Mouse (Mus musculus): Measurements from ENCODE around the gene Man1c1. TPM values are rescaled to one million over a fixed set of nuclear protein-coding genes. Genes with fewer than 3 reads are reported as not detected.

Man1c1 gene
- polyA plus RNA-seq, 1 experiment: 6.7 TPM

GRCm38 (mm10) chr4:134666391-134666790 lies 37.7 kb downstream of the Man1c1 start:
- no peaks in the 10 kb centered on the region for H3K79me3 ChIP-seq (ENCODE audit: low read depth)
- TF ChIP-seq MYOD1 (IDR thresholded peaks at IDR 0.05; ENCODE audit: control insufficient read depth, insufficient read length, low read depth) (no peak), USF1 (IDR thresholded peaks at IDR 0.05; ENCODE audit: low read depth) (no peak), FOSL1 (IDR thresholded peaks at IDR 0.05; ENCODE audit: insufficient read depth, low read length, poor library complexity, severe bottlenecking) (no peak)
- no peak overlapping the region for H3K4me3 ChIP-seq (ENCODE audit: insufficient read depth, poor library complexity, severe bottlenecking)
- H3K79me2 ChIP-seq (ENCODE audit: control insufficient read depth, insufficient read depth): no peaks in the 10 kb centered on the region
- no peaks in the 10 kb centered on the region for H3K36me3 ChIP-seq (ENCODE audit: control insufficient read depth, insufficient read depth)
- no peak overlapping the region for H3ac ChIP-seq (ENCODE audit: control insufficient read depth, insufficient read length, low read depth)
- H3K27me3 ChIP-seq (ENCODE audit: control insufficient read depth, insufficient read depth, insufficient read length): no peaks in the 10 kb centered on the region

- TF ChIP-seq CEBPB (IDR thresholded peaks at IDR 0.05; ENCODE audit: low read depth) (no peak), CTCF (IDR thresholded peaks at IDR 0.05; ENCODE audit: control insufficient read depth, insufficient read depth, insufficient read length) (no peak), FOSL1 (IDR thresholded peaks at IDR 0.05; ENCODE audit: insufficient read depth, low read length, poor library complexity, severe bottlenecking) (no peak), USF1 (IDR thresholded peaks at IDR 0.05; ENCODE audit: low read depth) (no peak), MYOG (IDR thresholded peaks at IDR 0.05; ENCODE audit: control insufficient read depth, extremely low read depth, insufficient read length) (no peak)
- Histone ChIP-seq H3ac (ENCODE audit: control insufficient read depth, insufficient read length, low read depth) (no peak overlapping the region), H3K79me2 (ENCODE audit: control insufficient read depth, insufficient read depth) (no peaks in the 10 kb centered on the region), H3K27me3 (ENCODE audit: control insufficient read depth, insufficient read depth, insufficient read length) (no peaks in the 10 kb centered on the region), H3K79me3 (ENCODE audit: low read depth) (no peaks in the 10 kb centered on the region), H3K4me3 (ENCODE audit: insufficient read depth, poor library complexity, severe bottlenecking) (no peak overlapping the region), H3K36me3 (ENCODE audit: control insufficient read depth, insufficient read depth) (no peaks in the 10 kb centered on the region)
Observed at GRCm38 (mm10) chr4:134663052-134663451, 41.0 kb downstream of the Man1c1 start.

- no peak overlapping the region for H3ac ChIP-seq (ENCODE audit: control insufficient read depth, insufficient read length, low read depth)
- H3K27me3 ChIP-seq (ENCODE audit: control insufficient read depth, insufficient read depth, insufficient read length): no peaks in the 10 kb centered on the region
- H3K79me3 ChIP-seq (ENCODE audit: low read depth): no peaks in the 10 kb centered on the region
- TF ChIP-seq CEBPB (IDR thresholded peaks at IDR 0.05; ENCODE audit: low read depth) (no peak), CTCF (IDR thresholded peaks at IDR 0.05; ENCODE audit: control insufficient read depth, insufficient read depth, insufficient read length) (no peak), MAX (IDR thresholded peaks at IDR 0.05) (no peak), FOSL1 (IDR thresholded peaks at IDR 0.05; ENCODE audit: insufficient read depth, low read length, poor library complexity, severe bottlenecking) (no peak), MYOG (IDR thresholded peaks at IDR 0.05; ENCODE audit: control insufficient read depth, extremely low read depth, insufficient read length) (no peak), MYOD1 (IDR thresholded peaks at IDR 0.05; ENCODE audit: control insufficient read depth, insufficient read length, low read depth) (no peak), USF1 (IDR thresholded peaks at IDR 0.05; ENCODE audit: low read depth) (no peak)
- H3K79me2 ChIP-seq (ENCODE audit: control insufficient read depth, insufficient read depth): no peaks in the 10 kb centered on the region
- H3K36me3 ChIP-seq (ENCODE audit: control insufficient read depth, insufficient read depth): no peaks in the 10 kb centered on the region
- no peak overlapping the region for H3K4me3 ChIP-seq (ENCODE audit: insufficient read depth, poor library complexity, severe bottlenecking)
Observed at GRCm38 (mm10) chr4:134660630-134661183, 43.4 kb downstream of the Man1c1 start.

- Histone ChIP-seq H3K79me2 (ENCODE audit: control insufficient read depth, insufficient read depth) (no peaks in the 10 kb centered on the region), H3ac (ENCODE audit: control insufficient read depth, insufficient read length, low read depth) (no peak overlapping the region), H3K4me3 (ENCODE audit: insufficient read depth, poor library complexity, severe bottlenecking) (no peak overlapping the region), H3K79me3 (ENCODE audit: low read depth) (no peaks in the 10 kb centered on the region), H3K36me3 (ENCODE audit: control insufficient read depth, insufficient read depth) (no peaks in the 10 kb centered on the region), H3K27me3 (ENCODE audit: control insufficient read depth, insufficient read depth, insufficient read length) (no peaks in the 10 kb centered on the region)
- no peak for TF ChIP-seq MAX (IDR thresholded peaks at IDR 0.05)
- no peak for TF ChIP-seq CTCF (IDR thresholded peaks at IDR 0.05; ENCODE audit: control insufficient read depth, insufficient read depth, insufficient read length)
- TF ChIP-seq FOSL1 (IDR thresholded peaks at IDR 0.05; ENCODE audit: insufficient read depth, low read length, poor library complexity, severe bottlenecking): no peak
- no peak for TF ChIP-seq CEBPB (IDR thresholded peaks at IDR 0.05; ENCODE audit: low read depth)
- TF ChIP-seq USF1 (IDR thresholded peaks at IDR 0.05; ENCODE audit: low read depth): no peak
- no peak for TF ChIP-seq MYOG (IDR thresholded peaks at IDR 0.05; ENCODE audit: control insufficient read depth, extremely low read depth, insufficient read length)
- no peak for TF ChIP-seq MYOD1 (IDR thresholded peaks at IDR 0.05; ENCODE audit: control insufficient read depth, insufficient read length, low read depth)
Observed at GRCm38 (mm10) chr4:134659354-134660301, 44.5 kb downstream of the Man1c1 start.

GRCm38 (mm10) chr4:134657473-134657872 lies 46.6 kb downstream of the Man1c1 start:
- Histone ChIP-seq H3K27me3 (ENCODE audit: control insufficient read depth, insufficient read depth, insufficient read length) (no peaks in the 10 kb centered on the region), H3K79me2 (ENCODE audit: control insufficient read depth, insufficient read depth) (no peaks in the 10 kb centered on the region), H3K4me3 (ENCODE audit: insufficient read depth, poor library complexity, severe bottlenecking) (no peak overlapping the region), H3K79me3 (ENCODE audit: low read depth) (no peaks in the 10 kb centered on the region), H3K36me3 (ENCODE audit: control insufficient read depth, insufficient read depth) (no peaks in the 10 kb centered on the region), H3ac (ENCODE audit: control insufficient read depth, insufficient read length, low read depth) (no peak overlapping the region)
- TF ChIP-seq MYOD1 (IDR thresholded peaks at IDR 0.05; ENCODE audit: control insufficient read depth, insufficient read length, low read depth) (no peak), CEBPB (IDR thresholded peaks at IDR 0.05; ENCODE audit: low read depth) (no peak), FOSL1 (IDR thresholded peaks at IDR 0.05; ENCODE audit: insufficient read depth, low read length, poor library complexity, severe bottlenecking) (no peak), MYOG (IDR thresholded peaks at IDR 0.05; ENCODE audit: control insufficient read depth, extremely low read depth, insufficient read length) (no peak), CTCF (IDR thresholded peaks at IDR 0.05; ENCODE audit: control insufficient read depth, insufficient read depth, insufficient read length) (no peak)
